In genomic region chr11:99231049-99231816, GRCm38 (mm10) we compare ENCODE assay signal across 8 mouse cellular contexts. TPM values are rescaled to one million over a fixed set of nuclear protein-coding genes. Genes with fewer than 3 reads are reported as not detected.
A peak's percentile ranks its signal among the peaks of the same experiment; 100 is the strongest.
DNase-seq lines count a peak whose midpoint lies in the region; ATAC-seq and TF ChIP-seq lines count a peak whose summit lies in the region.

No protein-coding gene starts in this region.

- H3K27me3 ChIP-seq in forebrain, embryonic 15.5 days: no peaks in the 10 kb centered on the region
- H3K27me3 ChIP-seq in liver, embryonic 14.5 days (ENCODE audit: control insufficient read depth, insufficient read depth, low read length): no peaks in the 10 kb centered on the region

- no peaks in the 10 kb centered on the region for H3K9me3 ChIP-seq in forebrain, embryonic 15.5 days
- no peaks in the 10 kb centered on the region for H3K9me3 ChIP-seq in liver, embryonic 14.5 days (ENCODE audit: control insufficient read depth, low read length)

- H3K4me2 ChIP-seq in forebrain, embryonic 15.5 days (replicated peaks): peak overlapping the region; percentile 70
- H3K4me2 ChIP-seq in liver, embryonic 14.5 days (ENCODE audit: low read depth): peak overlapping the region; percentile 86

- no peak for TF ChIP-seq CTCF in liver, embryonic 14.5 days (IDR thresholded peaks at IDR 0.05; ENCODE audit: low read depth)

- DNase-seq in embryo, embryonic 10.5 days (ENCODE audit: low spot score): peak; percentile 14
- no peak for DNase-seq in embryo, embryonic 10 days (ENCODE audit: low spot score)
- peak; percentile 72 for DNase-seq in 3T3-L1 (ENCODE audit: low read depth, low spot score)
- DNase-seq in liver, embryonic 14.5 days (ENCODE audit: low read depth in 3 of 3, low spot score in 3 of 3): no peak
- DNase-seq in right cerebral cortex, postnatal 4 days: no peak
- no peak for DNase-seq in ovary, adult 18-20 months (ENCODE audit: low spot score)
- DNase-seq in yolk sac, embryonic 10.5 days (ENCODE audit: low spot score): no peak

- 16% methylated on average over 15 of the region's 15 CpGs for WGBS in forebrain, embryonic 15.5 days
- 26% methylated on average over 15 of the region's 15 CpGs for WGBS in liver, embryonic 14.5 days (ENCODE audit: insufficient replicate concordance)

- peak overlapping the region; percentile 89 for H3K4me3 ChIP-seq in forebrain, embryonic 15.5 days
- peak overlapping the region; percentile 76 to 91 for H3K4me3 ChIP-seq in liver, embryonic 14.5 days (ENCODE audit: insufficient read depth in 1 of 2, low read depth in 2 of 2, low read length in 2 of 2)

- H3K4me1 ChIP-seq in forebrain, embryonic 15.5 days: peaks cover 36% of the 10 kb centered on the region
- H3K4me1 ChIP-seq in liver, embryonic 14.5 days (replicated peaks; ENCODE audit: control insufficient read depth in 2 of 2, insufficient read depth in 2 of 2, low read length in 1 of 2): peaks cover 15 to 24% of the 10 kb centered on the region in 2 experiments

- TF ChIP-seq EP300 in liver, embryonic 14.5 days (IDR thresholded peaks at IDR 0.05; ENCODE audit: low read depth): no peak

- no peak; the same call in 1 of the 2 replicates for ATAC-seq in forebrain, embryonic 15.5 days (replicated peaks)
- ATAC-seq in liver, embryonic 14.5 days (ENCODE audit: insufficient read depth): no peak; the same call in 1 of the 2 replicates

- H3K36me3 ChIP-seq in forebrain, embryonic 15.5 days: peaks cover 12% of the 10 kb centered on the region
- H3K36me3 ChIP-seq in liver, embryonic 14.5 days (replicated peaks; ENCODE audit: control insufficient read depth, insufficient read depth, low read depth): peaks cover 14% of the 10 kb centered on the region

- H3K27ac ChIP-seq in forebrain, embryonic 15.5 days (replicated peaks): peak overlapping the region; percentile 97
- H3K27ac ChIP-seq in liver, embryonic 14.5 days: peak overlapping the region; percentile 62

- H3K9ac ChIP-seq in forebrain, embryonic 15.5 days (replicated peaks): peak overlapping the region; percentile 98
- peak overlapping the region; percentile 97 for H3K9ac ChIP-seq in liver, embryonic 14.5 days (replicated peaks)

RNA-seq across cellular contexts. Expression of gene Smarce1, which starts 0.4 kb away (rescaled TPM):
- polyA plus RNA-seq in forebrain, embryonic 15.5 days (2015; fragmentation: Nextera tagmentation; extraction: Ambion mirVana): 366 and 381 TPM in 2 replicates
- 21.3 and 60.1 TPM in 2 replicates for polyA plus RNA-seq in liver, embryonic 14.5 days (2012; rRNA removed)
- polyA plus RNA-seq in liver, embryonic 14.5 days (2014; fragmentation: Nextera tagmentation; extraction: Ambion mirVana): 53.5 and 58.8 TPM in 2 replicates

RNA-seq across cellular contexts. Expression of gene Krt222, which starts 12.7 kb away (rescaled TPM):
- 2.3 and 3.3 TPM in 2 replicates for polyA plus RNA-seq in forebrain, embryonic 15.5 days (2015; fragmentation: Nextera tagmentation; extraction: Ambion mirVana)
- 0.01 and 0.04 TPM in 2 replicates for polyA plus RNA-seq in liver, embryonic 14.5 days (2012; rRNA removed)
- polyA plus RNA-seq in liver, embryonic 14.5 days (2014; fragmentation: Nextera tagmentation; extraction: Ambion mirVana): 0.13 and 0.34 TPM in 2 replicates

RNA-seq across cellular contexts. Expression of gene Krt24, which starts 53.8 kb away (rescaled TPM):
- polyA plus RNA-seq in forebrain, embryonic 15.5 days (2015; fragmentation: Nextera tagmentation; extraction: Ambion mirVana): not detected in 2 replicates
- not detected in 2 replicates for polyA plus RNA-seq in liver, embryonic 14.5 days (2012; rRNA removed)
- not detected in 2 replicates for polyA plus RNA-seq in liver, embryonic 14.5 days (2014; fragmentation: Nextera tagmentation; extraction: Ambion mirVana)

Comparison
In these comparisons a context has a peak if more than half of its experiments do, and no peak if none do; other contexts are left out.
1. DNase-seq: peak in embryo, embryonic 10.5 days (single experiment) and 3T3-L1 (single experiment); none in embryo, embryonic 10 days (single experiment), liver, embryonic 14.5 days (0 of 3), right cerebral cortex, postnatal 4 days (single experiment), ovary, adult 18-20 months (single experiment) and yolk sac, embryonic 10.5 days (single experiment).